Mouse (Mus musculus) frontal cortex, postnatal 10 days (tissue): ENCODE measurements around the gene Rora.

Source experiments
- DNase-seq, 2 experiments: peaks; one replicate each; pipeline ENCODE4 v3.0.0; 2022; ENCODE audit warnings: low spot score in 2 of 2, mixed read lengths in 1 of 2

The Rora gene

DNA sequence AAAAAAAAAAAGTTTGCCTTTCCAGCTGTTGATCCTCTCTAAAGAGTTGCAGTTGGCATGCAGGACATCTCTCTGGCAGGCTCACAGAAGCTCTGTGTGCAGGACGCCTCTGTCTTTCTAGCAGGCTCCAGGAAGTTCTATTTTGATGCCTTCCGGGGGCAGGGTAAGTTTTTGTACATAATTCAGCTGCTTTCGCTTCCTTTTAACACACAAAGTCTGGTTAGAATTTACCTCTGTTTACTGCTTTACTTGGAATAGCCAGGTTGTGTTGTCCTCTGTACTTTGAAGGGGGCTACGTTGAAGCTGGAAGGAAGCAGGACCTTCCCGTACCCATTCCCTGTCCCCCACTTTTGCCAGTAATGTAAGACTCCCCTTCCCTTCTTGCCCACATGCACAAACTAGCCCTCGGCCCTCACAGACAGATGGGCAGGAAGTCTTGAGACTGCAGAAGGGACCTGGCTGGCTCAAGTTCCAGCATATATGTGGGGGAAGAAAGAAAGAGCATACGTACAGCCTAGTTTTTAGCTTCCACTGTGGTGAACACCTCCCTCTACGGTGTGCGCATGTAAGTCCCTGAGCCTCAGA lies 231.0 kb downstream of the Rora start:
- no peak for DNase-seq

DNA sequence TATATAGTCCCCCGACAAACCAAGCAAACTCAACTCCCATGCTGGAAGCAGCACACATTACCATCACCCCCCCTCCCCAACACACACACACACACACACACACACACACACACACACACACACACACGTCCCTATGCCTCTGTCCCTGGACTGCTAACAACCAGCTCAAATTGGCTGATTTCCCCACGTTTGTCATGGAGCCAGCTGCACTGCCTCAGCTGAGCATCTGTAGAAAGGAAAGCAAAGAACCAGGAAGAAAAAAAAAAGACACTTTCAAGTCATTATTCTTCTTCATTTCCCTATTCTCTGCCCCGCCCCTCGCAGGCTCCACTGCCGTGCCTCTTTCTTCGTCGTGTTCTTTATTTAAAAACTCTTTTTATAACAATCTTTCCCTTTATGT lies 235.1 kb downstream of the Rora start:
- peak; percentile 43 to 59 for DNase-seq

DNA sequence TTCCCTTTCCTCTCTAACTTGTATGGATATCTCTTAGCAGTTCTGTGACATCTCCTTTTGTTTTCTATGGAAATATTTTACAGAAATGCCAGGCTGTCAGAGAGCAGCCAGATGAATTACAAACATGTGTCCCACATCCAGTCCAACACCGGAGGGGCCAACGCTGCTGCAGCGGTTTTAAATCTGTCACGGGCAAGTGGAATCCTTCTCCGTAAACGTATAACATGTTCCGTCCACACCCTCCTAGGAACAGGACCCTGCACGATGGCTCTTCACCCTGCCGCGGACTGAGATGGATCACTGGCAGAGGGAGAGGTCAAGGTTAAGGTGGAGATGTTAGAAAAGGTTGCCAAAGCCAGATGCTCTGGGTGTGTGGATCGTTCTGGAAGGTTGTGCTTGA lies 237.8 kb downstream of the Rora start:
- DNase-seq = no peak

DNA sequence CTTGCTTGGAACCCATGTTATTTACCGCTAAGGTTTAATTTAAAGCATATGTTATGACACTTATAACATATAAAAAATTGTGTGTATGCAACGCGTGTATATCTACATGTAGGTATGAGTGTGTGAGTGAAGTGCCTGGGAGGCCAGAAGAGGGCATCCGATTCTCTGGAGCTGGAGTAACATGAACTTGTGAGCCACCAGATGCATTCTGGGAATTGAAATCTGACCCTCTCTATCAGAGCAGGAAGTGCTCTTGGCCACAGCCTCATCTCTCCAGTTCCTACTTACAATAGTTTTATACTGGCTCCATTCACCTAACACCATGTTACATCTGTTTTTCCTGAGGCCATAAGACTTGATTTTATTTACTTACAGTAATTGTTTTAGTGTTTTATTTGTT lies 238.8 kb downstream of the Rora start:
- no peak for DNase-seq

DNA sequence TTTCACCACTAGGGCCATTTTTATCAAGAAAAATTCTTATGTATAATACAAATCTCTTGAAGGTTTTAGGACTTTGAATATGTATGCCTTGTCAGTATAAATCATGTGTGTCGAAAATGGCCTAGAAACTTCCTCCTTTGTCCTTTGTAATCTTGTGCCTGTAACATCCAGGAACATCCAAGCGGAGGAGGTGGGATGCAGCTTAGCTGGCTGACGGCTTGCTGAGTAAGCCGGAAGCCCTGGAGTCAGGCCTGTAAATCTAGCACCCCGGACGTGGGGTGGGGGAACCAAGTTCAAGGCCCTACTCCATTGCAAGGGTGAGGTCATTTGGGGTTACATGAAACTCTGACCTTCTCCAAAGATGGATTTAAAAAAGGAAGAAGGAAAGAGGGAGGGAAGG lies 239.3 kb downstream of the Rora start:
- no peak for DNase-seq

DNA sequence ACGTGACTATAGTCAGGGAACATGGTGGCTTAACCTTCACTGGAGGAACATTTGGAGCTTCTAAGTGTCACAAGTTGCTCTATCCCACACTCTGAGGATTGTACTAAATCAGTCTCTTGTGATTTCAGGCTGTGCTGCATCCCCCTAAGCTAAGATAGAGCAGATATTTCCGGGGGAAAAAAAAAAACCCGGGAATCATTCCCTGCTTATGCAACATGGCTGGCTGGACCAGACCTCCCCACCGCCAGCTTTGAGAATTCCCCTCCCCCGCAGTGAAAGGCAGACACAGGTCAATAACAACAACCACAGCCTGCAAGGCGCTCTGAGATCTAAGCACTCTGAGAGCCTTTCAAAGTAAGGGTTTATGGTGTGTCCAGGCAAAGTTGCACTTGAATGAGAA lies 244.7 kb downstream of the Rora start:
- no peak for DNase-seq

DNA sequence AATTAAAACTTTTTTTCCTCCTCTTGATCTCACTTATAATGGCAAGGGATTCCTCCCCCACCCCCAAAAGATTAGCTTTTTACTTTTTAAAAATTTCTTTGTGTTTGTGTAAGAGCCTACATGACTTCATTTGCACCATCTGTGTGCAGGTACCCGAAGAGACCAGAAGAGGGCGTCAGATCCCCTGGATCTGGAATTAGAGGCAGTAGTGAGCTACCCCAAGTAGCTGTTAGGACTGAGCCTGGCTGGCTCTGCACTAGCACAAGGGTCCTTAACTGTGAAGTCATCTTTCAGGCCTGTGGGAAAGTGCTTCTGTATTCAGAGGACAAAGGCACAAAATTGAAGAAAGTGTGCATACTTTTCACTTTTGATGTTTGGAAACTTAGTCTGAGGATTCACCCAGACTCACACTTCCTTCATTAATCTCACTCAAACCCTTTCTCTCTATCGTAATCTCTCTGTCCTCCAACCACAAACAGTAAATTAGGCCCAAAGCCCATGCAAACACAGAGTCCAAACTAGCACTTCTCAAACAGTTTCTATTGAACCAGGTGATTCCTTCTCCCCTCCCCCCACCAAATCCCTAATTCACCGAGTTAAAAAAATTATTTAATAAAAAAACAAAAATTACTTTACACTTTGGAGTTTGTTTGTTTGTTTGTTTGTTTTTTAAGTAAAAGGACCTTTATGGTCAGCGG lies 246.1 kb downstream of the Rora start:
- DNase-seq = no peak

DNA sequence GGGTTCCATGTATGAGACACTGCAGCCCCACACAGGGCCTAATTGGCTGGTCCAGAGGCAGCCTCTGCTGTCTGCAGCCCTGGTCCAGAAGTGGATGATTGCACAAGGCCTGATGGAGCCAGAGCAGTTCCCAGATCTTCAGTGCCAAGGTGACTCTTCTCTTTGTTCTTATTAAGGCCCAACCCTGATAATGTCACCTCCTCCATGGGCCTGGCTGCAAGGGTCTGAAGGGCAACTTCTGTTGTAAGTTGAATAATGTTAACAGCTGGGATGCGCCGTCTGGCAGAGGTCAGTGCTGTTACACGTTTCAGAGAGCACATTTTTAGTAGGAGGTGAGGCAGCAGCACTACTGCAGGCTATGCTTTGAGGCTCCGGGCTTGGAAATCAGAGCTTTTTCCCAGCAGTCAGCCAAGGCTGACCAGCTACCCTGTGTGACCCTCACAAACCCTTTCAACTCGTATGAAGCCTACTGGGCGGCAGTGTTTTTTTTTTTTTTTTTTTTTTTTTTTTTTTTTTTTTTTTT lies 252.8 kb downstream of the Rora start:
- no peak for DNase-seq

DNA sequence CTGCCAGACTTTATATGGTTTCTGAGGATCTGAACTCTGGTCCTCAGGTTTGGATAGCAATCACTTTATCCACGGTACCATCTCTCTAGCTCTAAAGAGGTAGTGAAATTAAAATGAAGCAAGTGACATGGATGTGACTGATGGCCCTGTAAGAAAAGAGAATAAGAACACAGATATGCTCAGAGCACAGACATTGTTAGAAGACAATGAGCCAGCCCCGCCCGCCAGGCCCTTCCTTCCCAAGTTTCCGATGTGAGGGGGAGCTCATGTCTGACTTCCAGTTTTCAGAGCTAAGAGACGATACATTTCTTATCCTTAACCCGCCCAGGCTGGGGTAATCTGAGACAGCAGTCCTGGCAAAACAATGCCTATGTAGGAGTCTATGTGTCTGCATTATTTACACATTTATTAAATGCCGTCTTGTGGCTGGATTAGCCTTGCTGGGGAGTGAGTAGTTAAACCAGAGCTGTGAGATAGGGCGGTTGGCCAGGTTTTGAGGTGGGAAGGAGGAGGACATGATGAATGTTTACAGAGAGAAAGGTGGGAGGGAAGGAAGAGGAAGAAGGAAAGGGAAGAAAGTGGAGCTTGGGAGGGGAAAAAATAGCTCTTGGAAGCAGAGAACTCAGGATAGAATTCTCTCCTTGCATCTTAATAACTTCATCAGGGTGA lies 259.0 kb downstream of the Rora start:
- DNase-seq = no peak

DNA sequence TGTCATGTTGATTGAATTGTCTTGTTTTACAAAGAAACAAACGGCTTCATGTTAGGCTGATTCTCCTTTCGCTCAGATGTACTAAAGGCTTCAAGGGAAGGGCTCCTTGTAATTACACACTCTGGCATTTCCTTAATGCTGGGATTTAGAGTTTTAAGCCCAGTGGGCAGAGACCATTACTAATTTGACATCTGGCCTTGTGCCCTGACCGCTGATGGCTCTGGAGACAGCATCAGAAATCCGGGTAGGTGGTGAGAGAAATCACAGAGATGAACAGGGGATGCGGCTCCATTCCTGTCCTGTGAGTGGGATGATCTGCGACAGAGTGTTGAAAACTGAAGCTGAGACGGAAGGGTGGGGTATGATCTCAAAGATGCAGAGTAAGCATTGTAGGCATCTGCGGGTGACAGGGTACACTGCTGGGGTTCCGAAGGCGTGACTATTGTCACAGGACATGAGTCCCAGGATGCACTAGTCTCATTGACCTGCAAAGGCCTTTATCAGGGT lies 259.7 kb downstream of the Rora start:
- DNase-seq = no peak

DNA sequence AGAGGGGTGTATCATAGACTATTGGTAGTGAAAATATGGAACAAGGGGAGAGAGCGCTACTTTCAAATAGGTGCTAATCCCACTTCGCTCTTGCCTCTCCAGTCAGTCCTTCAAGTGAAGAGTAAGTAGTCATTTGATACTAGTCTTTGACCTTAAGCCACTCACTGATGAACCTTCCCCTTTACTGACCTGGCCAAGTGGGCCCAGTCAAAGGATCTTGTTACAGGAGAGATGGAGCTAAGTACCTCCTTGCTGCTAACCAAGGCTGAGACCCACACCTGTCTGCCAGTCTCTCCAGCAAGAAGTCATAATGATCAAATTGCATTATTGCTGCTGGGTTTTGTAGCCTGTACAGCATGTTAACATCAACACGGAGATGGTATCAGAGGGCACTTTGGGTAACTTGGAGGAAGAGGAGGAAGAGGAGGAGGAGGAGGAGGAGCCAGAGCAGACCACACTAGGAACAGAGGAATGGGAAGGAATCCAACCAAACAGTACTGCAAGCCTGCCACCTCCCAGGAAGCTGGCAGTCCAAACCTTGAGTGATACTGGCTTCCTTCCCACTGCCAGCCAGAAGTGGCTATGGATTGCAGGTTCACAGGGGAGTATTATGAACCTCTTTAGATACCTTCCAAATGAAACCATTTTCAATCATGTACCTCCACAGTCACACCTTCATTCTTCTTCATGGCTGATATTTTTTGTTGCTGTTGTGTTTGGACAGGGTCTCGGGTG lies 261.1 kb downstream of the Rora start:
- no peak for DNase-seq

DNA sequence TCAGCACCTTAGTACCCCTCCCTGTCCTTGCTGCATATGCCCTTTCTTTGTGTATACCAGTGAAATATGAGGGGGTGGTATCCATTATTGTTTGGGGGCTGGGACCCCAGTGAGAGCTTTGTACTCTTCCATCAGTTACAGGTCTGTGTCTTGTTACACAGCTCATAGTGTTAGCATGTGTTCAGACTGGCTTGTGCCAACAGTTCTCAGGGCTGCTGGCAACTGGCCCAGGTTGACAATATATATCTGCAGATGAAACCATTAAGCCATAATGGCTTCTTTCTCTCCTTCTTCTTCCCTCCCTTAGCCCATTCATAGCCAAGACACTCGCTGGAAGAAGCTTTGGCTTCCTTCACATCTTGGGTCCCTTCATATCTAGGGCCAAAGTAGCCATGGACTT lies 263.2 kb downstream of the Rora start:
- DNase-seq = no peak

DNA sequence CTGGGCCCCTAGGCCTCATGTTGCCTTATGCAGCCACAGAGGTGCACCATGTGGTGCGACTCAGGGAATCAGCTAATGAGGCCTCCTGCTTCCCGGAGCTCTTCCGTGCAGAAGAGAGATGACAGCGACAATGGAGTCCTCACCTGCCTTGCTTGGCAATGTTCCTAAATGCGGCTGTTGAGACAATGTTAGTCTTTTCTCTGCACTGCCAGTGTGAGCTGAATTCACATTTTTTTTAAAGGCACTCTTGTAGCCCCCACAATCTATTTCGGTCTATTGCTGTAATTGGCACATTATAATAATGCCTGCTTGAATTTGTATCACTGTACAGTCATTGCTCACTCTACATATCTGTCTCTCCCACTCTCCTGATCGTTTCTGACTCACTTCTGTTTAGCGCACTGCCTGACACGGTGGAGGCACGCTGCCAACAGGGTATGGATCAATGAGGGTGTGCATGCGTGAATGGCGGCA lies 269.6 kb downstream of the Rora start:
- DNase-seq = peak; percentile 24 to 27

DNA sequence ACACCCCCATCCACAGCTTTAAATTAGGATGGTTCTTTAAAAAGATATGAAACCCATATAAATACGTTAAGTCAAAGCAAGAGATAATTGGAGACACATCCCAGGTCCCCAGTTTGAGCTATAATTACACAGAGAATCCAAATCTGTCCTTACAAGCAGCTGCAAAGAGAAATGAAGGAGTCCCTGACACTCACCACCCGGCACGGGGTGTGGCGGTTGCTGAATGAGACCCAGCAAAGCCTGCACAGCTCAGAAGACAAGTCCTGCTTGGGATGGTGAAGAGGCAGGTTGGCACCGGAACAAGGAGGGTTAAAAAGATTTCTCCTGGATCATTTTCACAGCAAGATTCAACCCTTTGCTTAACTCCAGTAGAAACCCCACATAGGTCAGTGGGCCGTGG lies 272.8 kb downstream of the Rora start:
- no peak for DNase-seq

DNA sequence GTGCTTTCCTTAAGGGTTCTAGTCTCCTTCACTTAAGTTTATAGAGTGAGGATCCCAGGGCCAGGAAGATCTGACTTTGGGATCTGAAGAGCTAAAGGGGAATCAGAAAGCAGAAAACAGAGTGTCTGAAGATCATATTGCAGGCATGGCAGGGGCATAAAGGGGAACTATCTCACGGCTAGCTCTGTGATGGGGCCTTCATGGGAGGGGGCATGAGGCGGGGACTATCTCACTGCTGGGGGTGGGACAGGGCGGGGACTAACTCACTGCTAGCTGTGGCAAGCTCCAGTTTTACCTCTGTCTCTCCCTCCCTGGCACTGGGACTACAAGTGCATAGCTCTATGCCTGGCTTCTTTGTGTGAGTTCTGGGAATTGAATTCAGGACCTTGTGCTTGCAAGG lies 279.6 kb downstream of the Rora start:
- no peak for DNase-seq

DNA sequence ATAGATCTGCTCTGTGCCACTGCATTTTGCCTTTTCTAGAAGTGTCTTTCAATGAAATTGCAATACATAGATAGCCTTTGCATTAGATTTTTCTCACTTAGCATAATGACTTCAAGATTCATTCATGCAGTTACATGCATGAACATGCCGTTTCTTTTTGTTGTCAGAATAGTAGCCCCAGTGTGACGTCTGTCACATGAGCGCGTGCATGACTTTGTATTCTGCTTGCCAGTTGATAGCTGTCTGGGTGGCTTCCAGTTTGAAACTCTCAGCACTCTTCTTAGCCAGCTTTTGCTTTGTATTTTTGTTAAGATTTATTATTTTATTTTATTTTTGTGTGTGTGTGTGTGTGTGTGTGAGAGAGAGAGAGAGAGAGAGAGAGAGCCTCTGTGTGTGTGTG lies 280.7 kb downstream of the Rora start:
- no peak for DNase-seq

DNA sequence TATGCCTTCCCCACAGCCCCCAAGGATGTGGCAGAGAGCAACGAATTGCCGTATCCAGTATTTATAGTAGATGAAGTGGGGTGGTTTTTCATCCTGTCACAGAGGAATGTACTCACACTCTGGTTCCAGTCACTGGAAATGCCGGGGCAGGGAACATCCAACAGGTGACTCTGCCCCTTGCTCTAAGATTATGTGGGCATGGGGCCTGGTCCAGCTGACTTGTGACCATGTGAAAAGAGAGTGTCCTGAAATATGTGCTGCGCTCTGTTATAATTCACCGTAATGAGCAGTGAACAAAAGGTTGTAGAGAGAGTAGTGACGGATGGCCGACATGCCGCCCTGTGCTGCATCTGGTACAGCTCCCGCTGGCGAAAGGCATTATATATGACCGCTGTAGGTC lies 282.0 kb downstream of the Rora start:
- no peak for DNase-seq

DNA sequence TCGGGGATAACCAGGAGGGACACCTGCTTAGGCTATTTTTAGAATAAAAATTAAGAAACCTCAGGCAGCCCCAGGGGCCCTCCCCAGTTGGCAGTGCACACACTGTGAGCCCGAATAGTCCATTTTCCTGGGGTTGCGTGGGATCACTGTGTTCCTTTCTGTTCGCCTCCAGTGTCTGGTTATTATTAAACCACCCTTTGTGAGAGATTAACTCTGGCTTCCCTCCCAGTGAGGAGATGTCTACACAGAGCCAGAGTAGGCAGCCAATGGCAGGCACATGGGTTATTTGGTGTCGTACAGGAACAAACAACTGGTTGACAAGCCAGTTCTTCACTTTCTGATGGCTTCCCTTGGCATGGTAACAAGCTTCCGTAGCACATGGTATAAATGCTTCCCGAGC lies 287.5 kb downstream of the Rora start:
- DNase-seq = peak; percentile 14 to 63

DNA sequence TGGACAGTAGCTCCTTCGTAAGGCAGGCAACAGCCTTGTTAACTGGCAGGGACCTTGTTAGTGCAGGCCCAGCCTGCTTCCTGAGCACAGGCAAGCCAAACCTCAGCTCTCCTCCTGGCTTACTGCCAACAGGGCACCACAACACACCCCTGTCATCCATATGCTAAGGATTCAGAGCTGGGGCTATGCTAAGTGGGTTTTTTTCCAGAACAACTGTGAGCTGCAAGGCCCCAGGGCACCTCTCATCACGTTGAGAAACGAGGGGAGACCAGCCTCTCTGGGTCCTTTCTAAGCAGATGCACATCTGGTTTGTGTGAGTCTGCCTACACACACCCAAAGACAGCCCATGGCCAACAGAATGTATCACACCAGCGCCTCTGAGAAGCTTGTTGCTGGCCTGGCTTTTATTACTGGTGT lies 289.0 kb downstream of the Rora start:
- DNase-seq = no peak

DNA sequence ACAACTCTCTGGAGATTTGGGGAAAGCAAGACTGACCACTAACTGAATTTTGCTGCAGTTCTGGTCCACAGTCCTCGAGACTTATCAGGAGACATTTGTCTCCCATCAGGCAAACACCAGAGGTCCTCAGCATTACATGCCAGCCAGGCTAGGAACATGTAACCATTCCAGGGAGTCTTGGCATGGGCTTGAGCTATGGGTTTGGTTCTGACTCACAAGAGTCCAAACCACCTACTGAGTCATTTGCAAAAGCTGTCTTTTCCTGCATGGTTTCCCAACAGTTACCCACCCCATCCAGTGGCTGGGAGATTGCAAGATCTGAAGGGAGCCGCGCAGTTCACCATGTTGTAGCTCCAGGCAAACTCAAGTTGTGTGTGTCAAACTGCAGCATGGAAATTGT lies 290.4 kb downstream of the Rora start:
- DNase-seq = no peak

DNA sequence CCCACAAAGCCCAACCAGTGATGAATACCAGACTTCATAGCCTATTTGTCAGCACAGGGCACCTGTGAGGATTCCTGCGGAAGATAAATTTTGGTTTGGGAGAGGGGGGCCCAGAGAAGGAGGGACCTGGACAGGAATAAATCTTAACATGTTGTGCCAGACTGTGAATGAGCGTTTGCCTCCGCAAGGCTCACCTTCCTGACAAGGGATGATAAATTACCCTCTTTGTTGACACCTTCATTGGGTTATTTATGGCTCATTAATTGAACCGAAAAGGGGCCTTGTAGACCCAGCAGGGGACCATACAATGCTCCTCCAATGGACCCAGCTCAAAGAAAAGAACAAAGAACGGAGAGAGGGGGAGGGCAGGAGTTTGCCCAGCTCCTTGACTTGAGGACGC lies 294.1 kb downstream of the Rora start:
- no peak for DNase-seq

DNA sequence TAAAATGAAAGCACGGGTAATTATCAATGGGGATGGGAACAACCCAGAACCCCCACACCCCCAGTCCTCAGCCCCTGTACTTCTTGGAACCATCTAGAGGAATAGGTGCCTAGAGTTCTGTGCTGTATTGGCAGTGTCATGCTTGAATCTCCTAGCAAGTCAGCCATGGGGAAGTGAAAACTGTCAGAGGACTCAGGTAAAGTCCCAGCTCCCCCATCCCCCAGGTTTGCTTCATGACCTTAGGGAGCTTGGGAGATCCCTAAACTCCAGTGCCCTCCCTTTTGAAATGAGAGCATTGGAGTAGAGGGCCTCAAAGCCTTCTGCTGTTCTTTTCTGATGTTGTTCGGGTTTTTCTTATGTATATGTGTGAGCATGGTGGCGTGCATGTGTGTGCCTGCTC lies 294.6 kb downstream of the Rora start:
- DNase-seq = no peak
